Mouse (Mus musculus): ENCODE measurements around the gene Irak1bp1. TPM values are rescaled to one million over a fixed set of nuclear protein-coding genes. Genes with fewer than 3 reads are reported as not detected.

Gene Irak1bp1
- polyA plus RNA-seq, 1 experiment: 8.0 TPM

- no peaks in the 10 kb centered on the region for H3K27me3 ChIP-seq (ENCODE audit: control insufficient read depth, insufficient read depth, insufficient read length)
- no peak overlapping the region for H3ac ChIP-seq (ENCODE audit: control insufficient read depth, insufficient read length)
- TF ChIP-seq POLR2AphosphoS2 (IDR thresholded peaks at IDR 0.05; ENCODE audit: insufficient read length, low read depth): no peak
- no peak for TF ChIP-seq MAX (IDR thresholded peaks at IDR 0.05; ENCODE audit: low read depth)
- TF ChIP-seq REST (IDR thresholded peaks at IDR 0.05; ENCODE audit: insufficient read depth, insufficient read length): no peak
- TF ChIP-seq USF1 (IDR thresholded peaks at IDR 0.05; ENCODE audit: low read depth): no peak
- no peak for TF ChIP-seq TCF3 (IDR thresholded peaks at IDR 0.05; ENCODE audit: insufficient read length, low read depth)
- TF ChIP-seq MYOD1 (IDR thresholded peaks at IDR 0.05; ENCODE audit: control insufficient read depth in 1 of 3, insufficient read length in 2 of 3, low read depth in 2 of 3): no peak
- TF ChIP-seq POLR2A (IDR thresholded peaks at IDR 0.05; ENCODE audit: insufficient read length, low read depth): no peak
- no peak for TF ChIP-seq MYOG (IDR thresholded peaks at IDR 0.05; ENCODE audit: control insufficient read depth in 1 of 3, insufficient read depth in 1 of 3, insufficient read length in 2 of 3, low read depth in 2 of 3)
- TF ChIP-seq E2F4 (IDR thresholded peaks at IDR 0.05; ENCODE audit: insufficient read depth): no peak
- TF ChIP-seq CEBPB (IDR thresholded peaks at IDR 0.05; ENCODE audit: insufficient read depth, poor library complexity, severe bottlenecking): no peak
- no peak for TF ChIP-seq SRF (IDR thresholded peaks at IDR 0.05; ENCODE audit: control insufficient read depth, insufficient read length, low read depth)
- no peak for TF ChIP-seq TCF12 (IDR thresholded peaks at IDR 0.05; ENCODE audit: insufficient read depth, poor library complexity, severe bottlenecking)
- no peaks in the 10 kb centered on the region for H3K79me2 ChIP-seq (ENCODE audit: control insufficient read depth, insufficient read depth)
- H3K4me2 ChIP-seq (ENCODE audit: low read depth): no peak overlapping the region
- H3K36me3 ChIP-seq (ENCODE audit: control insufficient read depth, insufficient read depth): no peaks in the 10 kb centered on the region
- H3K4me3 ChIP-seq: no peak overlapping the region
Measured at GRCm38 (mm10) chr9:82854040-82854439, 24.7 kb downstream of the Irak1bp1 start.

GRCm38 (mm10) chr9:82854973-82855614, 25.8 kb downstream of the Irak1bp1 start:
- no peaks in the 10 kb centered on the region for H3K36me3 ChIP-seq (ENCODE audit: control insufficient read depth, insufficient read depth)
- no peaks in the 10 kb centered on the region for H3K79me2 ChIP-seq (ENCODE audit: control insufficient read depth, insufficient read depth)
- TF ChIP-seq CEBPB (IDR thresholded peaks at IDR 0.05; ENCODE audit: insufficient read depth, poor library complexity, severe bottlenecking): no peak
- no peak for TF ChIP-seq TCF12 (IDR thresholded peaks at IDR 0.05; ENCODE audit: insufficient read depth, poor library complexity, severe bottlenecking)
- TF ChIP-seq MYOD1 (IDR thresholded peaks at IDR 0.05; ENCODE audit: control insufficient read depth in 1 of 3, insufficient read length in 2 of 3, low read depth in 2 of 3): no peak
- TF ChIP-seq MYOG (IDR thresholded peaks at IDR 0.05; ENCODE audit: control insufficient read depth in 1 of 3, insufficient read depth in 1 of 3, insufficient read length in 2 of 3, low read depth in 2 of 3): no peak
- TF ChIP-seq SRF (IDR thresholded peaks at IDR 0.05; ENCODE audit: control insufficient read depth, insufficient read length, low read depth): no peak
- TF ChIP-seq REST (IDR thresholded peaks at IDR 0.05; ENCODE audit: insufficient read depth, insufficient read length): no peak
- no peak for TF ChIP-seq POLR2AphosphoS2 (IDR thresholded peaks at IDR 0.05; ENCODE audit: insufficient read length, low read depth)
- TF ChIP-seq USF1 (IDR thresholded peaks at IDR 0.05; ENCODE audit: low read depth): no peak
- TF ChIP-seq TCF3 (IDR thresholded peaks at IDR 0.05; ENCODE audit: insufficient read length, low read depth): no peak
- no peak for TF ChIP-seq POLR2A (IDR thresholded peaks at IDR 0.05; ENCODE audit: insufficient read length, low read depth)
- TF ChIP-seq MAX (IDR thresholded peaks at IDR 0.05; ENCODE audit: low read depth): no peak
- H3K4me3 ChIP-seq: no peak overlapping the region
- H3K27me3 ChIP-seq (ENCODE audit: control insufficient read depth, insufficient read depth, insufficient read length): no peaks in the 10 kb centered on the region
- no peak overlapping the region for H3ac ChIP-seq (ENCODE audit: control insufficient read depth, insufficient read length)
- no peak overlapping the region for H3K4me2 ChIP-seq (ENCODE audit: low read depth)

GRCm38 (mm10) chr9:82856241-82856640, 26.9 kb downstream of the Irak1bp1 start:
- no peak overlapping the region for H3K4me3 ChIP-seq
- no peak overlapping the region for H3K4me2 ChIP-seq (ENCODE audit: low read depth)
- TF ChIP-seq USF1 (IDR thresholded peaks at IDR 0.05; ENCODE audit: low read depth): no peak
- no peak for TF ChIP-seq TCF3 (IDR thresholded peaks at IDR 0.05; ENCODE audit: insufficient read length, low read depth)
- TF ChIP-seq E2F4 (IDR thresholded peaks at IDR 0.05; ENCODE audit: insufficient read depth): no peak
- TF ChIP-seq MAX (IDR thresholded peaks at IDR 0.05; ENCODE audit: low read depth): no peak
- no peak for TF ChIP-seq POLR2AphosphoS2 (IDR thresholded peaks at IDR 0.05; ENCODE audit: insufficient read length, low read depth)
- TF ChIP-seq POLR2A (IDR thresholded peaks at IDR 0.05; ENCODE audit: insufficient read length, low read depth): no peak
- TF ChIP-seq TCF12 (IDR thresholded peaks at IDR 0.05; ENCODE audit: insufficient read depth, poor library complexity, severe bottlenecking): no peak
- no peak for TF ChIP-seq MYOD1 (IDR thresholded peaks at IDR 0.05; ENCODE audit: control insufficient read depth in 1 of 3, insufficient read length in 2 of 3, low read depth in 2 of 3)
- no peak for TF ChIP-seq SRF (IDR thresholded peaks at IDR 0.05; ENCODE audit: control insufficient read depth, insufficient read length, low read depth)
- TF ChIP-seq CEBPB (IDR thresholded peaks at IDR 0.05; ENCODE audit: insufficient read depth, poor library complexity, severe bottlenecking): no peak
- no peak for TF ChIP-seq MYOG (IDR thresholded peaks at IDR 0.05; ENCODE audit: control insufficient read depth in 1 of 3, insufficient read depth in 1 of 3, insufficient read length in 2 of 3, low read depth in 2 of 3)
- TF ChIP-seq REST (IDR thresholded peaks at IDR 0.05; ENCODE audit: insufficient read depth, insufficient read length): no peak
- no peaks in the 10 kb centered on the region for H3K79me2 ChIP-seq (ENCODE audit: control insufficient read depth, insufficient read depth)
- H3ac ChIP-seq (ENCODE audit: control insufficient read depth, insufficient read length): no peak overlapping the region
- no peaks in the 10 kb centered on the region for H3K27me3 ChIP-seq (ENCODE audit: control insufficient read depth, insufficient read depth, insufficient read length)
- no peaks in the 10 kb centered on the region for H3K36me3 ChIP-seq (ENCODE audit: control insufficient read depth, insufficient read depth)

GRCm38 (mm10) chr9:82860805-82861204, 31.5 kb downstream of the Irak1bp1 start:
- Histone ChIP-seq H3K79me2 (ENCODE audit: control insufficient read depth, insufficient read depth) (no peaks in the 10 kb centered on the region), H3K4me2 (ENCODE audit: low read depth) (no peak overlapping the region), H3ac (ENCODE audit: control insufficient read depth, insufficient read length) (no peak overlapping the region), H3K36me3 (ENCODE audit: control insufficient read depth, insufficient read depth) (peaks cover 4% of the 10 kb centered on the region), H3K4me3 (no peak overlapping the region), H3K27me3 (ENCODE audit: control insufficient read depth, insufficient read depth, insufficient read length) (no peaks in the 10 kb centered on the region)
- no peak for TF ChIP-seq MYOG (IDR thresholded peaks at IDR 0.05; ENCODE audit: control insufficient read depth in 1 of 3, insufficient read depth in 1 of 3, insufficient read length in 2 of 3, low read depth in 2 of 3)
- no peak for TF ChIP-seq USF1 (IDR thresholded peaks at IDR 0.05; ENCODE audit: low read depth)
- no peak for TF ChIP-seq CEBPB (IDR thresholded peaks at IDR 0.05; ENCODE audit: insufficient read depth, poor library complexity, severe bottlenecking)
- TF ChIP-seq REST (IDR thresholded peaks at IDR 0.05; ENCODE audit: insufficient read depth, insufficient read length): no peak
- no peak for TF ChIP-seq E2F4 (IDR thresholded peaks at IDR 0.05; ENCODE audit: insufficient read depth)
- no peak for TF ChIP-seq MYOD1 (IDR thresholded peaks at IDR 0.05; ENCODE audit: control insufficient read depth in 1 of 3, insufficient read length in 2 of 3, low read depth in 2 of 3)
- TF ChIP-seq TCF12 (IDR thresholded peaks at IDR 0.05; ENCODE audit: insufficient read depth, poor library complexity, severe bottlenecking): no peak
- no peak for TF ChIP-seq SRF (IDR thresholded peaks at IDR 0.05; ENCODE audit: control insufficient read depth, insufficient read length, low read depth)
- TF ChIP-seq POLR2A (IDR thresholded peaks at IDR 0.05; ENCODE audit: insufficient read length, low read depth): no peak
- TF ChIP-seq POLR2AphosphoS2 (IDR thresholded peaks at IDR 0.05; ENCODE audit: insufficient read length, low read depth): no peak
- no peak for TF ChIP-seq TCF3 (IDR thresholded peaks at IDR 0.05; ENCODE audit: insufficient read length, low read depth)
- no peak for TF ChIP-seq MAX (IDR thresholded peaks at IDR 0.05; ENCODE audit: low read depth)

Measured in myocyte (in vitro differentiated cells).